Mouse (Mus musculus): Measurements from ENCODE around the gene Vps35l. TPM values are rescaled to one million over a fixed set of nuclear protein-coding genes. Genes with fewer than 3 reads are reported as not detected.

Vps35l gene
- polyA plus RNA-seq, 1 experiment from 2014 or later: 94.4 TPM

DNA sequence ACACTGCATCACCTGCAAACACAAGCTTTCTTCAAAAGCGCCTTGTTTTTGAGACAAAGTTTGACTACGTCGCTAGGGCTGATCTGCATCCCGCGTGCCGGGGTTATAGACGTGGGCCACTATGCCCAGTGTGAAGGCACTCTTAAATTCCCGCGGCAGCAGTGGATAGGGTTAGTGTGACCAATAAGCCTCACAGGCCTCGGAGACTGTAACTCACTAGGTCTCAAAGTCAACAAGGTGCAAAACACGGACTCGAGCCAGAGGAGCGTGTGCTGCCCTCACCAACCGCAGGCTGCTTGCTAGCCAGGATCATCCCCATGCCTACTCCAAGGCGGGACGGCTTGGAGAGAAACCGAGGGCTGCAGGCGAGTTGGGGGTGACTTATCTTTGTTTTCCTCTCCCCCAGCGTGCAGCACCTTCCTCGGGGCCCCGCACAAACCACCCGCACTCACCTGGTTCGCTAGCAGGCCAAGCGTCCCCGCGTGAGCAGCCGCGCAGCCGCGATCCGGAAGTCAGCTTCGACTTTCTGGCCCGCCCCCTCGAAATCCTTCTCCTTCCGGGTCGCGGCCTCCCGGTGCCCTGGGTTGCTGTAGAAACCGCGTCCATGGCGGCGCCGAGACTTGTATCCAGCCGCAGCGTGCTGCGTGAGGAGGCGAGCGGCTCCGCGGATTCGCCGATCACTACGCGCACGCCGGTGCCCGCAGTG lies 115.3 kb downstream of the Vps35l start, which contains the start of gene Iqck:
Gene Iqck (plus strand): TSS at position 582 of the 706 bp plus-strand sequence.
- peak within 1 kb of the TSS; percentile 88 for H3K27ac ChIP-seq (replicated peaks)
- H3K4me1 ChIP-seq (replicated peaks): peaks cover 31% of the 10 kb centered on the region
- H3K9me3 ChIP-seq: no peaks in the 10 kb centered on the region
- peak within 1 kb of the TSS; percentile 75 for H3K9ac ChIP-seq
- WGBS: 0% methylated on average over 57 of the region's 57 CpGs
- H3K36me3 ChIP-seq: peaks cover 12% of the 10 kb centered on the region; the same call in 1 of the 2 replicates
- no peaks in the 10 kb centered on the region for H3K27me3 ChIP-seq
- ATAC-seq (ENCODE audit: low FRiP score, low read depth): peak; percentile 97
- H3K4me2 ChIP-seq: peak within 1 kb of the TSS; percentile 85
- H3K4me3 ChIP-seq: peak within 1 kb of the TSS; percentile 94

DNA sequence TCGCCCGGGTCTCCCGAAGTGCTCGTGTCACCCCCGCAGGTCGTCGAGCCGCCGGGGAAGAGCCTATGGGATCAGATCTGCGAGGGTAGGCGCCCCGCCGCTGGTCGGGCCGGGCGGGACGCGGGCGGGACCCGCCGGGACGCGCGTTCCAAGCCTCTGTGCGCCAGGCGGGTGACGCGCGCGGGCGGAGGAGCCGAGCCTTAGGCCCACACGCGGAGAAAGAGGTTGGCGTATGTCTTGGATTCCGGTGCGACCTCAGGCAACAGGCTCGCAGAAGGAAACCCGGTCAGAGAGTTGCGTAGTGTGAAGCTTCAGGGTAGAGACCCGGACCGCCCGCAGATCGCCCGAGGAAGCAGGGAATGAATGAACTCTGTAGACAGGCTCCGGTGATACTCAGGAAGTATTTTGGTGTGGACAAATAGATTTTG lies 115.9 kb downstream of the Vps35l start, which contains the start of gene Knop1:
Gene Knop1 (minus strand): TSS at position 378 of the 428 bp plus-strand sequence.
- peak within 1 kb of the TSS; percentile 85 for H3K4me2 ChIP-seq
- no peaks in the 10 kb centered on the region for H3K9me3 ChIP-seq
- ATAC-seq (ENCODE audit: low FRiP score, low read depth): peak; percentile 88; the same call in 1 of the 2 replicates
- no peaks in the 10 kb centered on the region for H3K27me3 ChIP-seq
- H3K36me3 ChIP-seq: peaks cover 10% of the 10 kb centered on the region; the same call in 1 of the 2 replicates
- under 1% methylated on average over 44 of the region's 46 CpGs for WGBS
- H3K9ac ChIP-seq: peak within 1 kb of the TSS; percentile 75
- H3K4me1 ChIP-seq (replicated peaks): peaks cover 26% of the 10 kb centered on the region
- H3K27ac ChIP-seq (replicated peaks): peak within 1 kb of the TSS; percentile 88
- H3K4me3 ChIP-seq: peak within 1 kb of the TSS; percentile 94

DNA sequence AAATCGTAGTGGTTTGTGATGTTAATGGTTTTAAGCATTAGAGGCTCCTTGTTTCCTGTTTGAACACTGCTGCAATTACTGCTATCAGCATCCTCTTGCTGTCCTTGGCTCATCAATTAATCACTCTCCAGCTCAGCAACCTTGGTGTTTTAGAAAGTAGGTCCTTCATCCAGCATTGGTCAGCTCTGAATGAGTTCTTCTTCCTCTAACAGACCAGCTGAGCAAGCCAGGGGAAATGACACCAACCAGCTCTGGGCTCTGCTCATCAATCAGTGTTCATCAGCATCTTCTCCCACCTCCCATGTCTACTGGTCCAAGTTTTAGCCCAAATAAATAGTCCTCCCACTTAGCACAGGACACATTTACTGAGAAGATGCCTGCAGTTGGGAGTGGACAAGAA lies 118.6 kb downstream of the Vps35l start:
- Histone ChIP-seq H3K36me3 (no peaks in the 10 kb centered on the region; the same call in 1 of the 2 replicates), H3K4me3 (no peak overlapping the region), H3K27me3 (no peaks in the 10 kb centered on the region), H3K9me3 (no peaks in the 10 kb centered on the region), H3K4me1 (replicated peaks) (peaks cover 22% of the 10 kb centered on the region), H3K9ac (no peak overlapping the region), H3K27ac (replicated peaks) (no peak overlapping the region), H3K4me2 (no peak overlapping the region)
- 94% methylated on average over 1 of the region's 1 CpGs for WGBS
- ATAC-seq (ENCODE audit: low FRiP score, low read depth): no peak

- Histone ChIP-seq H3K36me3 (no peaks in the 10 kb centered on the region), H3K27ac (replicated peaks) (no peak overlapping the region), H3K9me3 (no peaks in the 10 kb centered on the region), H3K4me1 (replicated peaks) (no peaks in the 10 kb centered on the region), H3K9ac (no peak overlapping the region), H3K4me2 (no peak overlapping the region), H3K27me3 (no peaks in the 10 kb centered on the region), H3K4me3 (no peak overlapping the region)
- ATAC-seq (ENCODE audit: low FRiP score, low read depth): no peak
- 78% methylated on average over 2 of the region's 2 CpGs for WGBS
Measured at GRCm38 (mm10) chr7:118865362-118865761, 125.3 kb downstream of the Vps35l start.

DNA sequence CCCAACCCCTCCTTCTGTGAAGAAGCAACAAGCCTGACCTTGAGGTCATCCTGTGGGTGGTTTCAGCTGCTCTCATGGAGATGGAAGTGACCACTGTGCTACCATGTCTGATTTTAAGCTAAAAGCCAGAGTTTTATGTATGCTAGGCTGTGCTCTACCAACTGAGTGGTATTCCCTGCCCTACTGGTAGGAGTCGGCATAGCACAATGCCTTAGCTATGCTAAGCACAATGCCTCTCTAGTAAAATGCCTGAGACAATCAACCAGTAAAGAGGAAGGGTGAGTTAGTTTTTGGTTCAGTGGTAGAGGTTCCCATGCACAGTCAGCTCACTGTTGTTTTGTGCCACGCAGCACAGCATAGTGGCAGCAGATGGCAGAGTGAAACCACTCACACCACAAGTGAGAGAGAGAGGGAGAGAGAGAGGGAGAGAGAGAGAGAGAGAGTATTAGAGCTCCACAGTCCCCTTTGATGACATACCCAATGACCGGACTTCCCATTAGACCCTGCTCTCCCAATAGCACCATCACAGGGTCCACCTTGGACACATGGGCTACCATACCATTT lies 139.5 kb downstream of the Vps35l start:
- Histone ChIP-seq H3K27ac (replicated peaks) (no peak overlapping the region), H3K9me3 (no peaks in the 10 kb centered on the region), H3K4me2 (no peak overlapping the region), H3K9ac (no peak overlapping the region), H3K4me1 (replicated peaks) (no peaks in the 10 kb centered on the region), H3K27me3 (no peaks in the 10 kb centered on the region), H3K36me3 (no peaks in the 10 kb centered on the region), H3K4me3 (no peak overlapping the region)
- 86% methylated on average over 3 of the region's 3 CpGs for WGBS
- ATAC-seq (ENCODE audit: low FRiP score, low read depth): no peak

DNA sequence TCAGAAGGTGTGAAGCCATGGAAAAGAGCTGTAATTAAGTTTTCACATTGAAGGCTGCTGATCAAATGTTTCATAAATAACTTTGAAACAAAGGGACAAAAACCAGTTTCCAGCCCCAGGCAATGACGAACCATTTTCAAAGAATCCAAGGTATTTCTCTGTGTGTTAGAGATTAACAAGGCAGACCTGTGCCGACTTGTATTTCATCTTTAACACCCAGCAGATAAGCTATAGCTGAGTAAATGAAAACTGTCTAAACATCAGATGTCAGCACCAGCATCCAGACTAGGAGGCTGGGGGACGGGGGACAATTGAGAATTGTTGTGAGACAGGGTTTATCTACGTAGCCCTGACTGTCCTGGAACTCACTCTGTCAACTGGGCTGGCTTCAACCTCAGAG lies 143.9 kb downstream of the Vps35l start:
- Histone ChIP-seq H3K4me2 (no peak overlapping the region), H3K36me3 (no peaks in the 10 kb centered on the region), H3K27me3 (no peaks in the 10 kb centered on the region), H3K4me3 (no peak overlapping the region), H3K9ac (no peak overlapping the region), H3K27ac (replicated peaks) (no peak overlapping the region), H3K4me1 (replicated peaks) (peaks cover 7% of the 10 kb centered on the region), H3K9me3 (no peaks in the 10 kb centered on the region)
- 89% methylated on average over 4 of the region's 4 CpGs for WGBS
- no peak for ATAC-seq (ENCODE audit: low FRiP score, low read depth)

DNA sequence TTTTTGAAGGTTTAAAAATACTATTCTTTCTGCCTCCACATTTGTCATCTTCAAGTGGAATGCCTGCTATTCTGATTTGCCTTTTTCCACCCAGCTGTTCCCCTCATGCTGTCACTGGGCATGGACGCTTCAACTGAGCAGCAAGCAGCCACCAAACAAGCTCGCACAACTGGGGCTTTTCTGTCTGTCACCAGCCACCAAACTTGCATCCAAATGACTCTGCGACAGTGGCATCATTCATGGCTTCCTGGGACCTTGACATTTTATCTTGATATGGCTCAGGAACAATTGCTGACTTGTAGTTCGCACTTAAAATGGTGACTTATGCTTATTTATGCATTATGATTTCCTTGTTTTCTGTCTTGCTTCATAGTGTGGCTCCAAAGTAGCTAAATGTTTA lies 144.9 kb downstream of the Vps35l start:
- Histone ChIP-seq H3K4me2 (no peak overlapping the region), H3K9me3 (no peaks in the 10 kb centered on the region), H3K4me3 (no peak overlapping the region), H3K36me3 (no peaks in the 10 kb centered on the region), H3K27me3 (no peaks in the 10 kb centered on the region), H3K9ac (no peak overlapping the region), H3K4me1 (replicated peaks) (peaks cover 12% of the 10 kb centered on the region), H3K27ac (replicated peaks) (no peak overlapping the region)
- no peak for ATAC-seq (ENCODE audit: low FRiP score, low read depth)
- WGBS: 63% methylated on average over 4 of the region's 4 CpGs

- no peaks in the 10 kb centered on the region for H3K9me3 ChIP-seq
- WGBS: 21% methylated on average over 6 of the region's 6 CpGs
Measured at GRCm38 (mm10) chr7:118887303-118888055, 147.5 kb downstream of the Vps35l start.

GRCm38 (mm10) chr7:118889046-118889680 lies 149.1 kb downstream of the Vps35l start:
- H3K27ac ChIP-seq (replicated peaks): no peak overlapping the region
- no peaks in the 10 kb centered on the region for H3K9me3 ChIP-seq
- WGBS: 3% methylated on average over 3 of the region's 3 CpGs
- peaks cover 12% of the 10 kb centered on the region for H3K4me1 ChIP-seq (replicated peaks)
- no peak for ATAC-seq (ENCODE audit: low FRiP score, low read depth)
- H3K9ac ChIP-seq: no peak overlapping the region
- H3K4me3 ChIP-seq: no peak overlapping the region
- H3K36me3 ChIP-seq: no peaks in the 10 kb centered on the region
- H3K4me2 ChIP-seq: no peak overlapping the region
- no peaks in the 10 kb centered on the region for H3K27me3 ChIP-seq

More at GRCm38 (mm10) chr7:118887303-118888055, 147.5 kb downstream of the Vps35l start:
- no peak overlapping the region for H3K4me3 ChIP-seq
- no peak overlapping the region for H3K27ac ChIP-seq (replicated peaks)
- no peak overlapping the region for H3K4me2 ChIP-seq
- H3K4me1 ChIP-seq (replicated peaks): peaks cover 12% of the 10 kb centered on the region
- no peaks in the 10 kb centered on the region for H3K27me3 ChIP-seq
- no peaks in the 10 kb centered on the region for H3K36me3 ChIP-seq
- H3K9ac ChIP-seq: no peak overlapping the region
- ATAC-seq (ENCODE audit: low FRiP score, low read depth): no peak
